Mouse (Mus musculus): ENCODE data around the gene Tnnc2.

DNA sequence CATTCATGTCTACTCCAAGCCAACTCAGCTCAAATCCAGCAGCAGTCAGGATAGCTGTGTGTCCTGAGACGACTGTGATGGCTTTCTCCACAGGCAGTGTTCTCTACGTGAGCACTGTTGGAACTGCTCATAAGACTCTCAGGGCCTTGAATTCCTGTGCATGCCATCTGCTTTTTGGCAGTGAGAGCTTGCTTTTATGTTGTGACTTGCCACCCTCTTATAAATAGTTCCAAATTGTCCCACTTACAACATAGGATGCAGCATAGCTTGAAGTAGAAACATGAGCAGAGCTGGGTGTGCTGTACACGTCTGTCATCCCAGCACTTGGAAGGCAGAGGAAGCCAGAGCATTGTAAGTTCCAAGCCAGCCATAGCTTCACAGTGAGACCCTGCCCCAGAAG lies 13.9 kb downstream of the Tnnc2 start:
- TF ChIP-seq POLR2A (IDR thresholded peaks at IDR 0.05; ENCODE audit: low read depth, low read length) (no peak), CTCF (IDR thresholded peaks at IDR 0.05; ENCODE audit: extremely low read depth, insufficient read depth, insufficient read length, insufficient replicate concordance) (no peak)

Data from spleen, adult 2 months (tissue).